Mouse (Mus musculus) forebrain, embryonic 14.5 days (tissue): ENCODE measurements around the gene Capns1. TPM values are rescaled to one million over a fixed set of nuclear protein-coding genes. Genes with fewer than 3 reads are reported as not detected.
"Not testable (repeated sequence)": the region's sequence is repeated elsewhere in the genome, so short reads cannot be mapped to it uniquely, and the experiment has no call there.

Experiments used
- ATAC-seq: fragments of 200-750 bp; cut with Nextera tagmentation; 2 replicates; pipeline ENCODE4 v1.8.0; 2017; ENCODE audit warnings: mild to moderate bottlenecking, moderate library complexity
- DNase-seq: peaks from one replicate; pipeline ENCODE4 v3.0.0-alpha.2; 2015; ENCODE audit warnings: low spot score
- H3K27ac ChIP-seq: fragments of 300-500 bp; sonication (generic); 2 replicates; pipeline ENCODE4 v1.5.1; 2014; ENCODE audit warnings: low read depth, mild to moderate bottlenecking, control low read depth, low read length, moderate library complexity
- H3K27me3 ChIP-seq: fragments of 300-500 bp; sonication (generic); replicated peaks from 2 replicates; pipeline ENCODE4 v1.6.1; 2014; ENCODE audit warnings: low read length, control low read depth, mixed read lengths; ENCODE audit not compliant: control insufficient read depth, insufficient read depth
- H3K36me3 ChIP-seq: fragments of 300-500 bp; sonication (generic); 2 replicates; pipeline ENCODE4 v1.6.1; 2014; ENCODE audit warnings: low read length, control low read depth; ENCODE audit not compliant: control insufficient read depth, insufficient read depth
- H3K4me1 ChIP-seq: fragments of 300-500 bp; sonication (generic); 2 replicates; pipeline ENCODE4 v1.6.1; 2014; ENCODE audit warnings: antibody characterized with exemption, low read length, control low read depth; ENCODE audit not compliant: control insufficient read depth, insufficient read depth
- H3K4me2 ChIP-seq: fragments of 300-500 bp; sonication (generic); 2 replicates; pipeline ENCODE4 v1.6.1; 2014; ENCODE audit warnings: mild to moderate bottlenecking, control low read depth, low read length
- H3K4me3 ChIP-seq: fragments of 300-500 bp; sonication (generic); 2 replicates; pipeline ENCODE4 v1.5.1; 2014; ENCODE audit warnings: low read depth, low read length, control low read depth
- H3K9ac ChIP-seq: fragments of 300-500 bp; sonication (generic); 2 replicates; pipeline ENCODE4 v1.6.1; 2014; ENCODE audit warnings: mild to moderate bottlenecking, low read length, control low read depth, moderate library complexity
- H3K9me3 ChIP-seq: fragments of 300-500 bp; sonication (generic); replicated peaks from 2 replicates; pipeline ENCODE4 v1.6.1; 2016; ENCODE audit warnings: low read length, control low read depth, mixed read lengths; ENCODE audit not compliant: control insufficient read depth
- WGBS: fragments of 180-500 bp; shearing (Covaris S2); extraction: QIAGEN DNeasy Blood & Tissue Kit; methylation state at CpG from one replicate; pipeline ENCODE4 v1.1.7; 2014; 5-methylcytosine and 5-hydroxymethylcytosine counted together
- polyA plus RNA-seq: library from polyadenylated mRNA; unstranded; fragments of >200 nt; fragmentation: Nextera tagmentation; extraction: Ambion mirVana; gene quantifications from 2 replicates; pipeline ENCODE4 v1.2.1, GENCODE M21; 2014

Gene Capns1
- polyA plus RNA-seq, 1 experiment from 2014 or later = 56.9 TPM

GRCm38 (mm10) chr7:30213881-30214280 is 15.3 kb upstream of the Capns1 start:
- Histone ChIP-seq H3K36me3 (no peaks in the 10 kb centered on the region), H3K27ac (no peak overlapping the region), H3K4me2 (no peak overlapping the region), H3K9ac (no peak overlapping the region), H3K4me1 (no peaks in the 10 kb centered on the region), H3K27me3 (no peaks in the 10 kb centered on the region), H3K9me3 (no peaks in the 10 kb centered on the region), H3K4me3 (no peak overlapping the region)
- WGBS = 96% methylated on average over 3 of the region's 3 CpGs
- ATAC-seq (no peak), DNase-seq (no peak)

GRCm38 (mm10) chr7:30211025-30211424 is 12.4 kb upstream of the Capns1 start:
- Histone ChIP-seq H3K27ac (no peak overlapping the region), H3K9me3 (no peaks in the 10 kb centered on the region), H3K27me3 (no peaks in the 10 kb centered on the region), H3K4me2 (no peak overlapping the region), H3K9ac (no peak overlapping the region), H3K4me3 (no peak overlapping the region), H3K4me1 (no peaks in the 10 kb centered on the region), H3K36me3 (no peaks in the 10 kb centered on the region)
- ATAC-seq (no peak), DNase-seq (no peak)
- WGBS = 14% methylated on average over 4 of the region's 4 CpGs

DNA sequence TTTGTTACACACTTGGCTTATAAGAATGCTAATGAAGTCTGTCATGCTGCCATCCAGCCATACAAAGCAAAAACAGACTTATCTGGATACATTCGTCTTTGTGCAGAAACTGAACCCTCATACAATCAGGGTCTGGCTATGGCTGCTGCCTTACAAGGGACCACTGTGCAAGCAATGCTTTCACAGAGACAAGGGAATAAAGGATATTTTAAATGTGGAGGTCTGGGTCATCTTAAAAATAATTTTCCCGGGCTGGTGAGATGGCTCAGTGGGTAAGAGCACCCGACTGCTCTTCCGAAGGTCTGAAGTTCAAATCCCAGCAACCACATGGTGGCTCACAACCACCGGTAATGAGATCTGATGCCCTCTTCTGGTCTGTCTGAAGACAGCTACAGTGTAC is 7.8 kb upstream of the Capns1 start:
- 62% methylated on average over 5 of the region's 5 CpGs for WGBS
- H3K4me3 ChIP-seq, H3K4me2 ChIP-seq, H3K27me3 ChIP-seq, ATAC-seq, H3K36me3 ChIP-seq, H3K9me3 ChIP-seq, H3K27ac ChIP-seq, H3K9ac ChIP-seq, DNase-seq, H3K4me1 ChIP-seq: not testable (repeated sequence)

DNA sequence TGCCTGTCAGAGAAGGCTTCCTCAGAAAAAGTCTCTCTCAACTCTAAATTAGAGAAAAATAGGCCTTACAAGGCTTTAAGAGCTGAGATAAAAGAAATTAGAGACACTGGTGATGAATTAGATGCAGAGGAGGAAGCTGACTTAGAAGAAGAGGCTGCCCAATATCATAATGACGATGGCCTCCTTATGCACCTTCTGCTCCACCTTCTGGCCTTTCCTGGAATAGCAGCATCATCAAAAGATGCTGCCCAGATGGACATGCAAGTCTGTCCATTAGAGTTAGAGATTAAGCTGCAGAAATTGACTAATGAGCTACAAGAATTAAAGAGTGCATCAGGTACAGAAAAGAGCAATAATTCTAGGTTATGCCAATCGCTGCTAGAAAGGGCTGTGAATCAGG is 6.8 kb upstream of the Capns1 start:
- WGBS = 0% methylated on average over 2 of the region's 2 CpGs
- H3K9me3 ChIP-seq = no peaks in the 10 kb centered on the region
- H3K36me3 ChIP-seq = no peaks in the 10 kb centered on the region
- ATAC-seq (no peak), DNase-seq (peak; percentile 74)
- no peak overlapping the region for H3K27ac ChIP-seq
- no peak overlapping the region for H3K4me3 ChIP-seq
- no peaks in the 10 kb centered on the region for H3K27me3 ChIP-seq
- H3K4me1 ChIP-seq = no peaks in the 10 kb centered on the region
- no peak overlapping the region for H3K9ac ChIP-seq
- no peak overlapping the region for H3K4me2 ChIP-seq

DNA sequence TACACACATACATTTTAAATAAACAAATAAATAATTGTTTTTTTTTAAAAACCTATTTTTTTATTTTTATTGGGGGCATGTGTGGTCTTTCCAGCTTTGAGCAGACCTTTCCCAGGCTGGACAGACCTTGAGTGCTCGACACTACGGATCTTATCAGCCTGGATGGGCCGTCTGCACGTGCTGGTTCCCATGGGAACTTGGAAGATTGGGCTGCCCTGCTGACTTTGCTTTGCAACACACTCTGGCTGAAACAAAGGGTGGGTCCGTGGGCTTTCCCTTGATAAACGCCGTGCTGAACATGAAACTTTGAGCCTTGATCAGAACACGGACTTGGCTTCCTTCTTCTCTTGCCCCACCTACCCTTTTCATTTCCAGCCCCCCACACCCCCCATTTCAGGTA is 5.8 kb upstream of the Capns1 start:
- WGBS = 28% methylated on average over 8 of the region's 8 CpGs
- Histone ChIP-seq H3K27ac (no peak overlapping the region), H3K4me3 (no peak overlapping the region), H3K9ac (no peak overlapping the region), H3K36me3 (no peaks in the 10 kb centered on the region), H3K27me3 (no peaks in the 10 kb centered on the region), H3K4me1 (no peaks in the 10 kb centered on the region), H3K9me3 (no peaks in the 10 kb centered on the region), H3K4me2 (no peak overlapping the region)
- DNase-seq (no peak), ATAC-seq (no peak)

GRCm38 (mm10) chr7:30202895-30203690 is 4.5 kb upstream of the Capns1 start:
- Histone ChIP-seq H3K4me2 (no peak overlapping the region), H3K4me3 (no peak overlapping the region), H3K27ac (no peak overlapping the region), H3K9ac (no peak overlapping the region), H3K27me3 (no peaks in the 10 kb centered on the region), H3K9me3 (no peaks in the 10 kb centered on the region), H3K4me1 (no peaks in the 10 kb centered on the region), H3K36me3 (no peaks in the 10 kb centered on the region)
- DNase-seq (no peak), ATAC-seq (no peak)
- WGBS = 87% methylated on average over 11 of the region's 11 CpGs

DNA sequence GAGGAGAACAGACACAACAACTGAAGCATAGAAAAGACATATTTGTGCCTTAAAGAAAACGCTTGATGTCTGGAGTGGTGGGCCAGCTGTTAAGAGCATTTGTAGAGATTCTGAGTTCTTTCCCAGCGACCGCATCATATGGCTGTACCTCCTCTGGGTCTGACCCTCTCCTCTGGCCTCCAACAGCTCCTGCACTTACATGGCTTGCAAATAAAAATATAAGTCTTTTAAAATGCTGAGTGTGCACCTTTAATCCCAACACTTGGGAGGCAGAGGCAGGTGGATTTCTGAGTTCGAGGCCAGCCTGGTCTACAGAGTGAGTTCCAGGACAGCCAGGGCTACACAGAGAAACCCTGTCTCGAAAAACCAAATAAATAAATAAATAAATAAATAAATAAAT is 2.0 kb upstream of the Capns1 start:
- not testable (repeated sequence) for H3K36me3 ChIP-seq, H3K9me3 ChIP-seq, H3K4me2 ChIP-seq, H3K4me1 ChIP-seq, ATAC-seq, H3K9ac ChIP-seq, H3K4me3 ChIP-seq, H3K27ac ChIP-seq, H3K27me3 ChIP-seq, DNase-seq
- 89% methylated on average over 5 of the region's 5 CpGs for WGBS

- 83% methylated on average over 5 of the region's 5 CpGs for WGBS
These were observed 1.6 kb upstream of the Capns1 start for GRCm38 (mm10) chr7:30200200-30200599.

GRCm38 (mm10) chr7:30199498-30200139 is 1.0 kb upstream of the Capns1 start:
- no peak for ATAC-seq
- 79% methylated on average over 18 of the region's 18 CpGs for WGBS

More at GRCm38 (mm10) chr7:30200200-30200599, 1.6 kb upstream of the Capns1 start:
- Histone ChIP-seq H3K4me3 (no peak overlapping the region), H3K9me3 (no peaks in the 10 kb centered on the region), H3K36me3 (no peaks in the 10 kb centered on the region), H3K4me1 (no peaks in the 10 kb centered on the region), H3K27ac (no peak overlapping the region), H3K9ac (no peak overlapping the region), H3K27me3 (no peaks in the 10 kb centered on the region), H3K4me2 (no peak overlapping the region)
- ATAC-seq (no peak), DNase-seq (no peak)

More at GRCm38 (mm10) chr7:30199498-30200139, 1.0 kb upstream of the Capns1 start:
- no peaks in the 10 kb centered on the region for H3K27me3 ChIP-seq
- no peak overlapping the region for H3K4me3 ChIP-seq
- H3K4me2 ChIP-seq = no peak overlapping the region
- DNase-seq = no peak
- no peaks in the 10 kb centered on the region for H3K4me1 ChIP-seq
- no peaks in the 10 kb centered on the region for H3K36me3 ChIP-seq
- no peak overlapping the region for H3K9ac ChIP-seq
- no peak overlapping the region for H3K27ac ChIP-seq
- no peaks in the 10 kb centered on the region for H3K9me3 ChIP-seq
